Mouse (Mus musculus) embryonic facial prominence, embryonic 11.5 days (tissue): ENCODE data around the gene Vmn1r188. TPM values are rescaled to one million over a fixed set of nuclear protein-coding genes. Genes with fewer than 3 reads are reported as not detected.
"Not testable (repeated sequence)": the region's sequence is repeated elsewhere in the genome, so short reads cannot be mapped to it uniquely, and the experiment has no call there.

ENCODE experiments used
- ATAC-seq: fragments of 200-750 bp; cut with Nextera tagmentation; replicated peaks from 2 replicates; pipeline ENCODE4 v1.8.0; 2017; ENCODE audit warnings: low read depth; ENCODE audit not compliant: insufficient number of reproducible peaks, low FRiP score, low TSS enrichment
- DNase-seq: peaks from one replicate; pipeline ENCODE4 v3.0.0-alpha.2; 2015; ENCODE audit warnings: low spot score
- H3K27ac ChIP-seq: fragments of 300-500 bp; sonication (generic); replicated peaks from 2 replicates; pipeline ENCODE4 v1.5.1; 2014; ENCODE audit warnings: mild to moderate bottlenecking, low read depth, low read length, control low read depth
- H3K27me3 ChIP-seq: fragments of 300-500 bp; sonication (generic); 2 replicates; pipeline ENCODE4 v1.6.1; 2014; ENCODE audit warnings: mild to moderate bottlenecking, low read length, moderate library complexity, mixed read lengths; ENCODE audit not compliant: control insufficient read depth, insufficient read depth
- H3K36me3 ChIP-seq: fragments of 300-500 bp; sonication (generic); replicated peaks from 2 replicates; pipeline ENCODE4 v1.6.1; 2014; ENCODE audit warnings: low read depth, mild to moderate bottlenecking, low read length, moderate library complexity, mixed read lengths; ENCODE audit not compliant: control insufficient read depth, insufficient read depth
- H3K4me1 ChIP-seq: fragments of 300-500 bp; sonication (generic); 2 replicates; pipeline ENCODE4 v1.6.1; 2014; ENCODE audit warnings: low read length, mixed read lengths; ENCODE audit not compliant: control insufficient read depth, insufficient read depth
- H3K4me2 ChIP-seq: fragments of 300-500 bp; sonication (generic); 2 replicates; pipeline ENCODE4 v1.6.1; 2014; ENCODE audit warnings: low read depth, mild to moderate bottlenecking, control low read depth, low read length, moderate library complexity
- H3K4me3 ChIP-seq: fragments of 300-500 bp; sonication (generic); 2 replicates; pipeline ENCODE4 v1.5.1; 2014; ENCODE audit warnings: low read depth, low read length, control low read depth
- H3K9ac ChIP-seq: fragments of 300-500 bp; sonication (generic); replicated peaks from 2 replicates; pipeline ENCODE4 v1.6.1; 2014; ENCODE audit warnings: mild to moderate bottlenecking, control low read depth, low read length
- H3K9me3 ChIP-seq: fragments of 300-500 bp; sonication (generic); replicated peaks from 2 replicates; pipeline ENCODE4 v1.6.1; 2016; ENCODE audit warnings: mild to moderate bottlenecking, low read length, inconsistent platforms, mixed read lengths; ENCODE audit not compliant: control insufficient read depth
- WGBS: fragments of 180-500 bp; shearing (Covaris S2); extraction: QIAGEN DNeasy Blood & Tissue Kit; methylation state at CpG from one replicate; pipeline ENCODE4 v1.1.7; 2014; 5-methylcytosine and 5-hydroxymethylcytosine counted together
- microRNA-seq: library from miRNA; unstranded; fragments of <30 nt; microRNA quantifications from one replicate; pipeline ENCODE4, GENCODE M21; 2016; ENCODE audit warnings: borderline number of aligned reads
- polyA plus RNA-seq: library from polyadenylated mRNA; unstranded; fragments of >200 nt; fragmentation: Nextera tagmentation; extraction: Ambion mirVana; gene quantifications from 2 replicates; pipeline ENCODE4 v1.2.1, GENCODE M21; 2014

Vmn1r188 gene
- polyA plus RNA-seq, 1 experiment from 2014 or later: not detected

DNA sequence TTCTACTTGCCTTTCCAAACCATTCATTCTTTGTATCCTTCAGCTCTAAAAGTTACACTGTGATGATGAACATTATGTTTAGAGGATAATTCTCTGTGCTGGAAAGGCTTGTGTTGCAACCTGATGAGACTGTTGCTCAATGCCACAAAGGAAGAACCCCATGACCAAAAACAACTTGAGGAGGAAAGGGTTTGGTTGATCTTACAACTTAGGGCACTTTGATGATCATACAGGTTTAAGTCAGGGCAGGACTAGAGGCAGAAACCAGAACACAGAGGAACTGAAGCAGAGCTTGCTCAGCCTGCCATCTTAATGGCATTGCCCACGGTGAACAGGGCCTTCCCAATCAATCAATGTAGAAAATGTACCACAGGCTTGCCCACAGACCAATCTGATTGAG lies 22.8 kb upstream of the Vmn1r188 start:
- WGBS: 68% methylated on average over 1 of the region's 1 CpGs
- H3K4me1 ChIP-seq: no peaks in the 10 kb centered on the region
- no peak for DNase-seq
- no peaks in the 10 kb centered on the region for H3K9me3 ChIP-seq
- no peaks in the 10 kb centered on the region for H3K36me3 ChIP-seq
- ATAC-seq: no peak
- H3K4me2 ChIP-seq: no peak overlapping the region
- H3K9ac ChIP-seq: no peak overlapping the region
- no peaks in the 10 kb centered on the region for H3K27me3 ChIP-seq
- no peak overlapping the region for H3K27ac ChIP-seq
- H3K4me3 ChIP-seq: no peak overlapping the region

DNA sequence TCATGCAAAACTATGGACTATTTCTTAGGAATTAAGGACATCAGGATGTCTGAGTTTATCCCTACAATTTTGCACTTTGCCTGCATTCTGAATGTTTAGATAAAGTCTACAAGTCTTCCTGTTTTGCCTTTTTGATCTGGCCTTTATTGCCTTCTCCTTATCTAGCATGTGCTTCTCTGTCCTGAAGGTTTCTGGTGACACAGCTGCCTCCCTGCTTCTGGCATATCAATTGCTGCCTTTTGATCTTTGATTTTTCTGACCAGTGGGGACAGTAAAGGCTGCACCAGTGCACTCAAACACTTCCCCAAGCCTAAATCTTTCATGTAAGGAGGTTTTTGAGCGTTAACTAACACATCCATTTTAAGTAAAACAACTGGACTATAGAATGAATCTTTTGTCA lies 20.8 kb upstream of the Vmn1r188 start:
- no peaks in the 10 kb centered on the region for H3K4me1 ChIP-seq
- no peak overlapping the region for H3K9ac ChIP-seq
- no peaks in the 10 kb centered on the region for H3K9me3 ChIP-seq
- H3K4me2 ChIP-seq: no peak overlapping the region
- WGBS: 69% methylated on average over 1 of the region's 1 CpGs
- DNase-seq (no peak), ATAC-seq (no peak)
- H3K27me3 ChIP-seq: no peaks in the 10 kb centered on the region
- H3K27ac ChIP-seq: no peak overlapping the region
- no peak overlapping the region for H3K4me3 ChIP-seq
- no peaks in the 10 kb centered on the region for H3K36me3 ChIP-seq

DNA sequence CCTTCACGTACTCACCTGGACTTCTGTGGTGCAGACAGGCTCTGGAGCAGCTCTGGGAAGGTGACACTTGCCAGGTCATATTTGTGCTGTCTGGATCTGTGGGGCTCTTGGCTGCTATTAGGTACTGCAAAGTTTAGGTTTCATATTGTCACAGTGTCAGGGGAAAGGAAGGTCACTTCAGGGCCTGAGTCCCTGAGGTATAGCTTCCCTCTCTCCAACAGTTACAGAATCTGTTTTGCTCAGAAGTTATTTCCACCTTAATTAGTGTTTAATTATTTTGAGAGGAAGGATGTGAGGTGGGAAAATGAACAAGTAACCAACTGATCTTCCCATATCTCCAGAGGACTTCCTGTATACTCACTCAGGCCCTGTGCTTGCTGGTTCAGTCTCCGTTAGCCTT lies 21.5 kb downstream of the Vmn1r188 start, which contains the start of gene Vmn1r189:
Gene Vmn1r189, minus strand, starts transcription at position 101 of the 400 bp plus-strand sequence.
- WGBS: 91% methylated on average over 1 of the region's 2 CpGs

DNA sequence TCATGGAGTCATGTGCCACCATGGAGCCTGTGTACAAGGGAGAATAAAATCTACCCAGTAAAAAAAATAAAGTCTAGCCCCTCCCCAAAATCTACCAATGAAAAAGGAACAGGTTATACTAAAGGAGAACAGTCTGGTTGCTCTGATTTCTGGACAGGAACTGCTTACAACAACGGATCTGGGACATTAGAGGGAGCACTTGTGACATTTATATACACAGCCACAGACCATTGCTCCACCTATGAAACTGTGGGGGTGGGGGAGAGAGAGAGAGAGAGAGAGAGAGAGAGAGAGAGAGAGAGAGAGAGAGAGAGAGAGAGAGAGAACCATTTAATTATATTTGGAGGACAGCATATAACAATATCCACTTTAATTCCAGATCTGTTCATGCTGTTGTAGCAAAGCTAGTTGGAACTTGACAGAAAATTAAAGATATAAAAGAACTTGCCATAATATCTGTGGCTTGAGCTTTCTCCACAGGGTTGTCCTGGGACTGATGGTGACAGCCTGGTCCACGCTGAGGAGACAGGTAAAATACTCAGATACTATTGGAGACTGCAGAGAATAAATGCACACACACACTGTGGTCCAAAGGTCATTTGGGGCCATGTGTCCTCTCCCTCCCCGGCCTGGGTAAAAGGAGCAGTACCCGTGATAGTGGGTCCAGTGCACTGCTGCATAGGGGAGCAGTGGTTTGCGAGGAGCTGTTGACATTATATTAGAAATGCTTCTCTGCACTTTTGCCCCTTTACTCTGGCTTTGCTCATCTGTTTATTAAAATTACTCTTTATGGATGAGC lies 52.5 kb downstream of the Vmn1r188 start:
- not testable (repeated sequence) for H3K9ac ChIP-seq, H3K4me3 ChIP-seq, DNase-seq, H3K4me2 ChIP-seq, H3K4me1 ChIP-seq, ATAC-seq, H3K27me3 ChIP-seq, H3K9me3 ChIP-seq, H3K27ac ChIP-seq, H3K36me3 ChIP-seq
- WGBS: 70% methylated on average over 5 of the region's 5 CpGs

More for the DNA sequence above, 21.5 kb downstream of the Vmn1r188 start, which contains the start of gene Vmn1r189:
- not testable (repeated sequence) for H3K4me3 ChIP-seq, DNase-seq, H3K4me1 ChIP-seq, H3K27ac ChIP-seq, ATAC-seq, H3K36me3 ChIP-seq, H3K4me2 ChIP-seq, H3K9ac ChIP-seq, H3K27me3 ChIP-seq, H3K9me3 ChIP-seq

Small RNA genes lying within 50 kb of the gene (microRNA-seq; reads per million reads assigned to microRNA genes)
- gene Gm26300 (not detected), gene Gm44390 (not detected), gene Gm44486 (not detected)

Other genes with a start within 250 kb of the Vmn1r188 start
- 28.2 and 30.4 TPM in 2 replicates for gene Zfp184, start 139.3 kb upstream of the Vmn1r188 start, polyA plus RNA-seq
- 0.24 TPM in 1 of 2 replicates, not detected in the other for gene Pom121l2, start 103.2 kb upstream of the Vmn1r188 start, polyA plus RNA-seq
- gene Prss16, start 74.7 kb upstream of the Vmn1r188 start, polyA plus RNA-seq: 0.25 and 0.50 TPM in 2 replicates
- gene Hist1h2ah, start 48.9 kb upstream of the Vmn1r188 start, polyA plus RNA-seq: 4.2 and 20.5 TPM in 2 replicates
- 15.9 and 24.3 TPM in 2 replicates for gene Hist1h2bk, start 48.6 kb upstream of the Vmn1r188 start, polyA plus RNA-seq
- 31.9 and 34.5 TPM in 2 replicates for gene Hist1h4i, start 43.1 kb upstream of the Vmn1r188 start, polyA plus RNA-seq
- gene Hist1h2ag, start 41.5 kb upstream of the Vmn1r188 start, polyA plus RNA-seq: 99.8 and 102 TPM in 2 replicates
- 14.2 and 16.0 TPM in 2 replicates for gene Hist1h2bj, start 41.2 kb upstream of the Vmn1r188 start, polyA plus RNA-seq
- gene Vmn1r189, start 21.4 kb downstream of the Vmn1r188 start, polyA plus RNA-seq: not detected in 2 replicates
- not detected in 2 replicates for gene Vmn1r191, start 99.5 kb downstream of the Vmn1r188 start, polyA plus RNA-seq
- not detected in 2 replicates for gene Vmn1r192, start 106.7 kb downstream of the Vmn1r188 start, polyA plus RNA-seq
- not detected in 2 replicates for gene Vmn1r193, start 138.7 kb downstream of the Vmn1r188 start, polyA plus RNA-seq
- not detected in 2 replicates for gene Vmn1r194, start 159.8 kb downstream of the Vmn1r188 start, polyA plus RNA-seq
- gene Vmn1r195, start 186.1 kb downstream of the Vmn1r188 start, polyA plus RNA-seq: not detected in 2 replicates
- not detected in 2 replicates for gene Vmn1r196, start 205.5 kb downstream of the Vmn1r188 start, polyA plus RNA-seq
- not detected in 2 replicates for gene Vmn1r197, start 240.1 kb downstream of the Vmn1r188 start, polyA plus RNA-seq